Mouse (Mus musculus): ENCODE results near the gene Apba2.
A peak's percentile ranks its signal among the peaks of the same experiment; 100 is the strongest.

Apba2 gene

DNA sequence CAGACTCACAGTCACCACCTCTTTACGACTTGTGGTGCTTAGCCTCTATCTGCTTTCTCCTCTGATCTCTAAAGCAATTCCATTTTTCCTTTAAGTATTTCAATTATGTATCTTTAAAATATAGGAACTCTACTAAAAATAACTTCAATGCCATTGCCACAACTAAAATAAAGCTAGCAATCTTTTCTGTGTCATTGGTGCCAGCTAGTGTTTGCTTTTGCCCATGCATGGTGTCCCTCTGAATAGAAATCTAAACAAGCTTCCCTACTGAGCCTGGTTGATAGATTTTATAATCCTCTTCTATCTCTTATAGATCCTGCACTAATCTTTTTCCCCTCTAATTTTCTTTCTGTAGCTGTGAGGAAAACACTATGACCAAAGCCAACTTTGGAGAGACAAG, 222.9 kb downstream of the Apba2 start:
- no peak for DNase-seq (ENCODE audit: low read depth, low spot score)

DNA sequence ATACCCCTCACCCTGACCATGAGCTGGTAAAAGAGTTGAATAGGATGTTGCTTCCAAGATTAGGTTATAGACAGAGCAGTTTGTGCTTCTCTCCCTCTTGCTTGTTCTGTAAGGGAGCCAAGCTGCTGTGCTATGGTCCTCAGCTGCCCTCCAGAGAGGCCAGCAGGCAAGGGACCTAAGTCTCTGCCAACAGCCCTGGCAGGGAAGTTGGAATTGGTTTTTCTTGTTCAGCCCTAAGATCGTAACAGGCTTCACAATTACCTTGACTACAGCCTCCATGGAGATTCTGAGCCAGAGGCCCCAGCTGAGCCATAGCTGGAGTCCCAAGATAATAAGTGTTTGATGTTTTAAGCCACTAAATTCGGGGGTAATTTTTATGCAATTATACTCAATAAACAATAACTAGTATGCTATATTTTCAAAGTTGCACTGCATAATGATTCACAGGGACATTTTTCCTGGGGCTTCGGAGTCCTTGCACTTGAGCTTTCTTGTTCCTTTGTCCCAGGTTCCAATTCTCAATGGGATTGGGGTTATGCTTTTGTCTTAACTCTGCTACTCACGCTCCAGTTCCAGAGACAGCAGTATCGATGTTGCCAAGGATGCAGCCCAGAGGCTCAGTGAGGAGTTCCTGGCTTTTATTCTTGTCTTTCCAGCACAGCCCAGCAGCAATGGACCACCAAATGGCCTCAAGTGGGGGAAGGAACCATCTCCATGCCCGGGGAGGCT, 224.6 kb downstream of the Apba2 start:
- no peak for DNase-seq (ENCODE audit: low read depth, low spot score)

DNA sequence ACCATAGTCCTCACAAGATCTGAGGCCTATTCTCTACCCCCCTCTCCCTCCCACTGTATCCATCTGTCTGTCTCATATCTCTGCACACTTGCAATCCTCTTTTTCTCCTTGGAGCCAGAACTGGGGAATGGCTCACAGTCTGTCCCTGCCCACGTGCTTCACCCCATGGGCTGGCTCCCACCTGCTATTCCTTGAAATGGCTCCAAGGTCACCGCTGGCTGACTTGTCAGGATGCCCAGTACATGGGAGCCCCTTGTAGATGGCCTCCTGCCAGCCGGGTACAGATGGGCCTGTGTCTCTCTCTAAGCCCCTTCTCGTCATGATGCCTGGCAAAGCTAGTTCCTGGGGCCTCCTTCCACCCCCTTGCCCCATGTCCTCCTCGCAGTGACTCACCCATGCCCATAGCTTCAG, 226.7 kb downstream of the Apba2 start:
- DNase-seq (ENCODE audit: low read depth, low spot score) = no peak

DNA sequence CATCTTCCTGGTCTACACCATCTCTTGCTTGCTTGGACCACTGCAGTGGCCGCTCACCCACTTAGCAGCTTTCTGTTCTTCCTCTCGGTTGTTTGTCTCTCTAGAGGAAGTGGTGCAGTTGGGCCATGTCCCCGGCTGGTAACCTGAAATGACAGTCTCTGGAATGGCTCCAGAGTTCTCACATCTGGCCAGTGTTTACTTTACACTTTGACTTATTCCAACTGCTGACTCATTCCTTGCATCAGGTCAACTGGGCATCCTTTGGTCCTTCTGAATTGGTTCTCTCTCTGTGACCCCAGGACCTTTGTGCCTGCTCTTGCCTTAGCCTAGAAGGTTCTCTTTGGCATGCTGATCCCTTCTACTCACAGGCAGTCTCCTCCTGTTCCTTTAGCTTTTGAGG, 227.3 kb downstream of the Apba2 start:
- peak; percentile 26 for DNase-seq (ENCODE audit: low read depth, low spot score)

DNA sequence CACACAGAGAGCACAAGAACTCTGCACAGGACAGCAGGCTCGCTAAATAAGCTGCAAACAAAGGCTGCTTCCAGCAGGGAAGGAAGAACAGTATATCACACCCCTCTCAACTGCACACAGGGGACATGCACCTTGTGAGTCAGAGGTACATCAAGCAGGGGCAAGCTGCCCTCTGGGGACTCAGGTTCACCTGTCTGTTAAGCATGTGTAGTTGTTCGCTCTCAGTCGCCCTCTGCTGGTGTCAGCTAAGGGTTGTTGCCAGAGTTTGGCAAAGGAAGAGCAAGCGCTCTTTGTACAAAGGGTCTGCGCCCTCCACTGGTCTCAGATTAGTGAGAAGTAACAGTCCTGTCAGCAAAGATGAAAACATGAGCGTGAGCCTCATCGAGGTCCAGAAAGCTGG, 228.3 kb downstream of the Apba2 start:
- DNase-seq (ENCODE audit: low read depth, low spot score) = peak; percentile 35

DNA sequence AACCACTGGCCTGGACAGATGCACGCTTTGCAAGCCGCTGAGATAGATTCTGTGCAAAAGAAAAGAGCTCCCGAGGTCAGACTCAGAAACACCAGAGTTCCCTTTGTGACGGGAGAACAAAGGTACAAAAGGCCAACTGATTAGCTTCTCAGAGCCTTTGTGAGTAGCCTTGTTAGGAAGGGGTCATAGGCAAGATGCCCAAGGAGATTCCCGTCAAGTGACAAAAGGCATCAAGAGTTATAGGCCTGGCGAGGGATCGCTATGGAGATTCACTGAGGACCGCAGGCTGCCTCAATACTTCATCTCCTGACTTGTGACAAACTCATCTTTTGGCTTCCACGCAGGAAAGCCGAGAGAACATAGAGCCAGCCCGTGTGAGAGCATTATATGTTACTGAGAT, 237.6 kb downstream of the Apba2 start:
- no peak for DNase-seq (ENCODE audit: low read depth, low spot score)

DNA sequence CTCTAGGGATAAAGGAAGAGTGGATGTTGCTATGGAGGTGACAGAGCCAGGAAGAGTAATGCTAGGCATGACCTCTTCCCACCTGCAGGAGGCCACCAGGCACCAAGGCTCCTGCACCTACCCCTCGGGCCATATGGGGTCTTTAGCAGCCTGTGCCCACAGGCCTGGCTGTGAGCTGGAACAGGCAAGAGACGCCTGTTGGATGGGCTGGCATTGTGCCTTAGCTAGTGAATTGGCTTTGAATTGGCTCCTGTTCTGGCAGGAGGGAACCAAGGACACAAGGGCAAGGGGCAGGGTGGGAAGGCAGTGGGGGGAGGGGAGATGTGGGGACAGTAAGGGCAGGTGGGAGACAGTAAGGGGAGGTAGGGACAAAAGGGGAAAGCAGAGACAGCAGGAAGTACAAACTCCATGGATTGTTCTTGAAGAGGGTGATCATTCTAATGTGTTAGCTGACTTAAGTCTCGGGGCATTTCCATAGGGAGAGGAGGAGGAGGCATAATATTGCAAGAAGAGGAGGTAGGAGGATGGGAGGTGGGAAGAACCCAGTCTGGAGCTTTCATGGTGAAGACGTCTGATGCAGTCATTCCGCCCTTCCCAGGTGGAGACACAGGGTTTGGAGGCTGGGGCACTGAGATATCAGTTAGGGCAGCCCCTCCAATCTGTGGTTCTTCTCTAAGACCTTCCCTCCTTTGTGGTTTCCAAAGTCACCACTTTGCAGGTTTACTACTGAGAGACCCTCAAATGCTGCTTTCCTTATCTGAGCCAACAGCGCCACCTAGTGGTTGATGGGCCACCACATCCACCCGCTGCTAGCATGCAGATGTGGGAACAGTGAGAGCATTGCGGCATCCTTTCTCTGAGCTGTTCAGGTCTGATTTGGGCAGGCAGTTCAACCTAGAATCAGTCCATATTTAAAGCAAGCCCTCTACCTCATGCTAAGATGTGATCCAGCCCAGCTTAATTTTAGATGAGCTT, 240.1 kb downstream of the Apba2 start:
- peak; percentile 61 for DNase-seq (ENCODE audit: low read depth, low spot score)

DNA sequence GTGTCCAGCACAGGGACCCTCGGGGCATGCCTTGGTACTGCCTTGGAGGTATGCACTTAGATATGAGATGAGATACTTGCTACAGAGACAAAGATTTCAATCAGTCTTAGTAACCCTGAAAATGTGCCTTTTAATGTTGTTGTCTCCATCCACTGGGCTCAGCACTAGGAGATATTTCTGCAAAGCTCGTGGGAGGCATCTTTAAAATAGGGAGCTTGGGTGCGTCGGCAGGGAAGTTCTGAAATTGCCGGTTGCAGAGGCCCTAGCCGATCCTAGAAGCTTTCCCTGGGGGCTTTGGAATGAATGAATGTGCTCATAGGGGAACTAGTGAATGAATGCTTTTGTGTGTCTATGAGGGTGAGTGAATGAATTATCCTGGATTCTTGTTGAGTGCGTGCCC, 242.1 kb downstream of the Apba2 start:
- no peak for DNase-seq (ENCODE audit: low read depth, low spot score)

DNA sequence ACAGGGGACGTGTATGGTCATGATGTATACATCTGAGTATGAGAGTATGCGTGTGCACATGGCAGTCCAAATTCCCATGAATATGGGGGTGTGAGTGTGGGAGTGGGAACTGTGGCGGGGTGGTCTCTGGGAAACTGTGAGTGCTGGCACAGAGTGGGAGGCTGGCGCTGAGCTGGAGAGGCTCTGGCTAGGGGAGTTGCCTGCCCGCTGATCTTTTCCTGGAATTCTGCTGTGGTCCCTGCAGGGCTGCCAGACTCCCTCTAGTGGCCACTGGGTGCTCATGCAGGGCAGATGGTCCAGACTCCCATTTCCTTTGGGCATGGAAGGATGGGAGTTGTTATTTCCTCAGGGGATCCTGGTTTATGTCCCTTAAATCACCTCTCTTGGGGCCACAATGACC, 250.0 kb downstream of the Apba2 start:
- DNase-seq (ENCODE audit: low read depth, low spot score) = peak; percentile 65

DNA sequence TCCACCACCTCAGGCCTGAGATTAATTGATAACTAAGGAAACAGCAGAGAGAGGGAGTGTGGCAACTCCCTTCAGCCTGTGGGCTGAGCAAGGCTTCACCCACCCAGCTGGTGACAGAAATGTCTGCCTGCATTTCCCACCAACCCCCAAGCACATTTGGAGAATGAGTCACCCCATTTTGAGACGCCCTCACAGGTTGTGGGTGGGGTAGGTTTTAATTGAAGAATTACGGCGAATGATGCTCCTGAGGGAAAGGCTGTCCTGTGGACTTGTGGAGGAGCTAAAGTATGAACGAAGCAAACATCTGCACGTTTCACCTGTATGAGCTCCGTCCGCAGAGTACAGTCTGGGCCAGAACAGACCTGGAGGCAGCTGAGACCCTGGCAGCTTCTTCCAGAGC, 250.6 kb downstream of the Apba2 start:
- peak; percentile 6 for DNase-seq (ENCODE audit: low read depth, low spot score)

DNA sequence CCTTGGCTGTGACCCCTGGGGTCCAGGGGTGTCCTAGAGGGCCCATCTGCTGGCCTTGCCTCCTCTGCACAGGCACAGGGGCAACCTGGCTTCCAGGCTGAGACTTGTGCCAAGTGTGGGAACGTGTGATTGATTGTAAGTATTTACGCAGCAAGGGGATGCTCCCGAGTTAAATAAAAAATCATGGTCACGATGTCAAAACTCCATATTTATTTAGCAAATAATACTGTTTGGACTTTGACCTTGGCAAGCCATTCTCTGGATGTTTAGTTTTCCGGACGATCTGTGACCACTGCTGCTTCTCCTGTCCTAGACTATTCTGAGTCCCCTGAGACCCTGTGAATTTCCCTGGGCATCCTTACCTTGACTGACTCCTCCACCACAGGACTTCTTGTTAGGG, 252.2 kb downstream of the Apba2 start:
- no peak for DNase-seq (ENCODE audit: low read depth, low spot score)

DNA sequence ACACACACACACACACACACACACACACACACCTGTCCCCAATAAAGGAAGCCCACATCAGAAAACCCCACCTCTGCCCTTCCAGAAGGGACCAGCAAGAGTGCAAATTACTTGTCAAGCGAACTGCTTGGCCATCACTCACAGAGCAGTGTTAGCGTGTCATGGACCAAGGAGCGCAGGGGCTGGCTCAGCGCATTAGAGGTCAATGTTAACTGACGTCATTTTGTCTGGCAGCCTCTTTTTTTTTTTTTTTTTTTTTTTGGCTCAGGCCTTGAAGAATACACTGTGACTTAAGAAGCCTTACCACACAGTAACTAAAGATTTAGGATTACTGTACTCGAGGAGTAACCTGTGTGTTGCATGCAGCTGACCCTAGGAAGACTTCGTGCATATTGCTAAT, 252.7 kb downstream of the Apba2 start:
- DNase-seq (ENCODE audit: low read depth, low spot score) = no peak

DNA sequence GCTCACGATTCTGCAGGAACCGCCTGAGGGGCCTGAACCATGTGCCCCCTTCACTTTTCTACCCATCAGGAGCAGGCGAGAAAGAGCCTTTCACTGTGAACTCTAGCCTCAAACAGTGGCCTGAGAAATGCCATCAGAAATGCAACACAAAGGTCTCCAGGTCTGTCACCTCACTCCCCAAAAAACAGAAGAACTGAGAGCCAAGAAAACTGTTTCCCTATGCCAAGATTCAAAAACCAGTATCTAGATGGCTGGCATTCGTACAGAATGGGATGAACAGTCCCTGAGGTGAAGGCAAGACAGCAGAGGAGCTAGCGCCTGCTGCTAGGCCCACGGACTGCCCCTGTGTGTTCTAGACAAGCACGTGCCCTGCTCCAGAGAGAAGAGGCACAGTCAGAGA, 253.6 kb downstream of the Apba2 start:
- DNase-seq (ENCODE audit: low read depth, low spot score) = no peak

DNA sequence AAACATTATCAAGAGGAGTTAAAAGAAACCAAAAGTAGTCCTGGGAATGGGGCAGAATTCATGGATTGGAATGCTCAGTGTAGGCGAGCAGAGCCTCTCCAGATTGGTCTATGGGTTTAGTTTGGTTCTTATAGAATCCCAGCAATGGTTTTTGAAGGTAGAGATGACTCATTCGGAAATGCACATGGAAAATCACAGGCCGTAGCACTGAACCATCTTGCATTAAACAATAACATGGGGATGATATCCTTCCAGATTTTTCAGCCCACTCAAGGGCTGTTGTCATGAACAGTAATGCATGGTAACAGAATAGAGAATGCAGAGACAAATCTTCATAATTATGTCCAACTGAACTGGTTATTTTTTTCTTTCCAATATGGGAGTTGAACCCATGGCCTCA, 264.1 kb downstream of the Apba2 start:
- no peak for DNase-seq (ENCODE audit: low read depth, low spot score)

DNA sequence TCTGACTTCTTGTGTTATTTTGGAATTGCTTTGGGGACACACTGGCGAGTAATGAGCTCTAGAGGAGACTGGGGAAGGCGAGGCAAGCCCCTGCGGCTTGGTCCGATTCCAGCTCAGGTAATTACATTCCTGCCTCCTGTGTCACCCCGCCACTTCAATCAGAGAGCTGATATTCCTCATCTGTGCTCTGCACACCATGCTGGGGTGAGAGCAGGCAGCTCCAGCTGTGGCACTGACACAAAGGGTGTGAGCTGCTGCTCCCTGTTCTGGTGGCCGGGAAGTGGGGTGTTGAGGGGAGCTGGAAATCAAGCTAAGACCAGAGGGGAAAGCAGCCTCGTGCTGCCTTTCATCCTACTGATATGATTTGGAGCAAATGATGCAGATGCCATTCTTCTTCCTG, 268.3 kb downstream of the Apba2 start:
- DNase-seq (ENCODE audit: low read depth, low spot score) = no peak

DNA sequence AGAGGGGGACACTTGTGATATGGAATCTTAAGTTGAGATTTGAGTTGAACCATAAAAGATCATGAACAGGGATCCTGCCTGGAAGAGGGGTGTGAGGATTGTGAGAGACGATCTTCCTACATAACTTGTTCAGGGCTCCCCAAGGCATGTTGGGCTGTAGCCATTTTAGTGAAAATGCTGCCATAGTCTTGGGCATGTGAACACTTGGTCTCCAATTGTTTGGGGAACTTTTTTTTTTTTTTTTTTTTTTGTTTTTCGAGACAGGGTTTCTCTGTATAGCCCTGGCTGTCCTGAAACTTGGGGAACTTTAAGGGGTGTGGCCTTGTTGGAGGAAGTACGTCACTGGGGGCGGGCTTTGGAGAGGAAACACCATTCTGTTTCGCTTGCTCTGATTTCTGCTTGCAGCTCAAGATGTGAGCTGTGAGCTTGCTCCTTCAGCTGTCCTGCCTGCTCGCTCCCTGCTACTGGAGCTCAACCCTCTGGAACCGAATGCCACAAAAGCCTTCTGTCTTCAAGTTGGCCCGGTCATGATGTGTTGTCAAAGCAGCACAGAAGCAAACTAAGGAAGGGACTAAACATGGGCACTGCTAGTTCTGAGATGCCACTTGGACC, 269.4 kb downstream of the Apba2 start:
- DNase-seq (ENCODE audit: low read depth, low spot score) = no peak

DNA sequence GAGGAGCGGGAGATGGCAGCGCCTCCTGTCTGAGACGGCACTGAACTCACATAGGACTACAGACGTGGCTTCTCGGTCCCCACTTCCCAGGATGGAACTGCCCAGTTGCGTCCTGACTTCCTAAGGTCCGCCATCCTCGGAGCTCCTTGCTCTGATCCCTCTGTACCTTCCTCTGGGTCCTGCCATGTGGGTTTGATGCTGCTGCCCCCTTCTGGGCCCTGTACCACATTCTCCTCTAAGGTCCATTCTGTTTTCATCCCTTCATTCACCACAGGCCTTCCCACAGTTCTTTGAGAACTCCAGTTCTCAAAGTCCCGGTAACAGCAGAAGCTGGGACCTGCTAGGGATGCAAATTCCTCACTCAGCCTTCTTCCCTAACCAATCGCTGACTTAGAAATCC, 272.0 kb downstream of the Apba2 start:
- DNase-seq (ENCODE audit: low read depth, low spot score) = no peak

DNA sequence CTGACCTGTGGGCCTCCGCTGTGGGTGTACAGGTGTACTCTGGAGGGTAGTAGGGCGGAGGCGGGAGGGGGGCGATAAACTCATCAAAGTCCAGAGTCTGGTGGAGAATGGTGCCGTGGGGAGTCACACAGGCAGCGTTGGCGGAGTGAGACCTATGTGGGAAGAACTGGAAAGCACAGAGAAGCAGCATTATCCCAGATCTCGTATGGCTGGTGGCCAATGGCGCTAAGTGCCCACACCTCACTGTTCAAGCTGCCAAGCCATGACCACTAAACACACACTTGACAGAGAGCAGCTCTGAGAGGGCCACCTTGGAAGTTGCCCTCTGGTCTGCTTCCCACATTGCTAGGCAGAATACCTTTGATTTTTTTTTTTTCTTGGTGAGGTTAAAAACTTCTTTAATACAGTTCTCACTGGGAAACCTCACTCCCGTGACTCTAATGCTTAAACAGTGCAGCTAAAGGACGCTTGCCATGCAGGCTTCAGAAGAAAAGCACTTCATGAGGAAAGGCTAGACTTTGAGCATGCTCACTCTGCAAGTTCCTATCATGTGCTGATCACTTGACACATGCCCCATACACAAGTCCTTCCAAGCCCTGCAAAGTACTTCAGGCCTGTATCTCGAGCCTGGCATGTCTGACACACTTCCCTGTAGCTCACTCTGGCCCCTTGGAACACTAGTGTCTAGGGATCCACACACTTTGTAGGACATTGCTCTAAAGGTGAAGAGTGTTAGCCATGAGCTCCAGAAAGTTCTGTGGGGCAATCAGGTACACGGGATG, 275.4 kb downstream of the Apba2 start:
- no peak for DNase-seq (ENCODE audit: low read depth, low spot score)

DNA sequence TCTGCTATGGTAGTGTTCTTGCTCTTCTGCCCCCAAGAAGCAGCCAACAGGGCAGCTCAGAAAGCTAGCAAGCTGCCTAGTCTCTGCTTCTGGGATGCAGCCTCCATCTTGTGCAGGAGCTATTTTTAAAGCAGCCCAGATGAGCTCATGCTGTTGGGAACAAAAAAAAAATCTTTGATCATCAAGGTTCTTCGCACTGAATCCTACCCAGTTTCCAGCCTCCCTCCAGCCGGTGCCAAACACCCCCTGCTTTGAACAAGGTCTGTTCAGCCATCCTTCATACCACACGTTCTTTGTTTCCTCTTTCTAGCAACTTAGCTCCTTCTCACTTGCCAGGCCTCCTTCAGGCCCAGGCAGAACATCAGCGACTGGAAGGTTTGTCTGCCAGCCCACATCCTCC, 278.0 kb downstream of the Apba2 start:
- no peak for DNase-seq (ENCODE audit: low read depth, low spot score)

DNA sequence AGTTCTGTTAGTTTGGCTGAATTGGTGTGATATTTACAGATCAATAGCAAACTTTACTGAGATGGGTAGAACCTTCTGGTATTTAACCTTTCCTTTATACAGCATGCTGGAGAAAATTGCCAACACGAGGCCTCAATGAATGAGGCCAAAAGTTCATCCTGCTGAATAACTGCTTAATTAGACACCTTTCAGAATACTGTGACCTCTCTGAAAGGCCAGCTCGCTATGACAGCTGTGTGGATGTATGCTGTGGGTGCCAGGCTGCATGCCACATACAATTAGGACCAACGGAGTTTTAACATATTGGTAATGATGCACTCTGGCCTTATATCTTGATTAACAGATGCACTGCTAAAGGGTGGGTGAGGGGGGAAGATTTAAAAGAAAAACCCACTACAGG, 283.5 kb downstream of the Apba2 start:
- DNase-seq (ENCODE audit: low read depth, low spot score) = no peak

DNA sequence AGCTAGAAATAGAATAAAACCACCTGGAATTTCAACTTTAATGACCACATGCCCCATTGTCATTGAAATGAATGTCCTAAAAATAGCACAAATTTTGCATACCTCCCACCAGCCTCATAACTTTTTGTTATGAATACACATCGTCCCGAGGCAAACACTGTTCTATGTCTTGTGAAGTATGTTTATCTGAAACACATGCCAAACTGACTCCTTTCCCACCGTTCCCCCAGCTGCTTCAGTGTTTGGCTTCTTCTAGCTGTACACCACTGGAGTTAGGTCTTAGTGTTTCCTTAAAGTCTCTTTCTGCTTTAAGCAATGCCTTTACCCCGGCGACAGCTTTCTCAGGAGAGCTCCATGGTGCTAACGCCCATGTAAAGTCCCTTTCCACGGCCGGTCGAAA, 289.6 kb downstream of the Apba2 start:
- no peak for DNase-seq (ENCODE audit: low read depth, low spot score)

DNA sequence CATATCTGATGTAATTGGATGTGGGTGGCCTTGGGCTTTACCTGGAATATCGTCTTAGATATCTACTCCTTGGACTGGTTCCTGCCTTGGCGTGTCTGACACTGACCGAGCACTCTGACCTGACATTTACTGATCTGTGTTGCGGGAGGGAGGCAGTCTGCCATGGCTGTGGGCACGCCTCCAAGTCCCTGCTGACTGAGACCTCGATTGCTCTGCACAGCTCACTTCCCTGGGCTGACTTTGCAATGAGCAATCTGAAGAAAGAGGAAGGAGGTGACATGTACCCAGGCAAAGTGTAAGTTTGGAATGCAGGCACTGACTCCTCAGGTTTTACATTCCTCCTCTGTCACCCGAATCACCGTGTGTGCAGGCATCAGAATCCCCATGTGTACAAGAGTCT, 290.5 kb downstream of the Apba2 start:
- DNase-seq (ENCODE audit: low read depth, low spot score) = no peak
